Mouse (Mus musculus) thymus, adult 2 months (tissue): ENCODE data around the gene Vat1. TPM values are rescaled to one million over a fixed set of nuclear protein-coding genes. Genes with fewer than 3 reads are reported as not detected.
A peak's percentile ranks its signal among the peaks of the same experiment; 100 is the strongest.

Experiments
- DNase-seq: peaks from one replicate; pipeline ENCODE4 v3.0.0; 2021
- H3K27ac ChIP-seq: fragments of 200-500 bp; 2 replicates; pipeline ENCODE4 v1.5.1; 2012; ENCODE audit warnings: low read length, control low read depth; ENCODE audit not compliant: control insufficient read depth, insufficient read depth
- H3K27me3 ChIP-seq: fragments of 200-500 bp; 2 replicates; pipeline ENCODE4 v1.6.1; 2012; ENCODE audit warnings: mild to moderate bottlenecking, low read length, moderate library complexity, mixed read lengths; ENCODE audit not compliant: control insufficient read depth, insufficient read depth
- H3K36me3 ChIP-seq: fragments of 200-500 bp; 2 replicates; pipeline ENCODE4 v1.6.1; 2012; ENCODE audit warnings: mild to moderate bottlenecking, low read length, moderate library complexity; ENCODE audit not compliant: control insufficient read depth, insufficient read depth
- H3K4me1 ChIP-seq: fragments of 200-500 bp; replicated peaks from 2 replicates; pipeline ENCODE4 v1.6.1; 2012; ENCODE audit warnings: low read length; ENCODE audit not compliant: control insufficient read depth, insufficient read depth
- H3K4me3 ChIP-seq: fragments of 200-500 bp; 2 replicates; pipeline ENCODE4 v1.5.1; 2012; ENCODE audit warnings: mild to moderate bottlenecking, low read length, control low read depth, moderate library complexity; ENCODE audit not compliant: control insufficient read depth, insufficient read depth
- CTCF ChIP-seq: fragments of 200-500 bp; IDR thresholded peaks from 2 replicates; pipeline ENCODE4 v1.5.1; 2012; ENCODE audit warnings: mild to moderate bottlenecking, control low read depth, low read length, moderate library complexity, borderline replicate concordance; ENCODE audit not compliant: control insufficient read depth, poor library complexity, insufficient read depth; ENCODE audit errors: extremely low read depth
- POLR2A ChIP-seq: fragments of 200-500 bp; IDR thresholded peaks from 2 replicates; pipeline ENCODE4 v1.6.1; 2012; ENCODE audit warnings: mild to moderate bottlenecking, low read length, control low read depth, moderate library complexity; ENCODE audit not compliant: control insufficient read depth, poor library complexity, insufficient read depth; ENCODE audit errors: extremely low read depth
- WGBS: fragments of 180-500 bp; shearing (Covaris S2); methylation state at CpG from one replicate; pipeline ENCODE4 v1.1.7; 2018; 5-methylcytosine and 5-hydroxymethylcytosine counted together
- polyA plus RNA-seq: library from polyadenylated mRNA; depleted of rRNA; stranded (reverse); fragments of >200 nt; gene quantifications from 2 replicates; pipeline ENCODE4 v1.2.3, GENCODE M21; 2012; rRNA removed

Vat1 gene
- polyA plus RNA-seq = 67.9 and 73.6 TPM in 2 replicates

DNA sequence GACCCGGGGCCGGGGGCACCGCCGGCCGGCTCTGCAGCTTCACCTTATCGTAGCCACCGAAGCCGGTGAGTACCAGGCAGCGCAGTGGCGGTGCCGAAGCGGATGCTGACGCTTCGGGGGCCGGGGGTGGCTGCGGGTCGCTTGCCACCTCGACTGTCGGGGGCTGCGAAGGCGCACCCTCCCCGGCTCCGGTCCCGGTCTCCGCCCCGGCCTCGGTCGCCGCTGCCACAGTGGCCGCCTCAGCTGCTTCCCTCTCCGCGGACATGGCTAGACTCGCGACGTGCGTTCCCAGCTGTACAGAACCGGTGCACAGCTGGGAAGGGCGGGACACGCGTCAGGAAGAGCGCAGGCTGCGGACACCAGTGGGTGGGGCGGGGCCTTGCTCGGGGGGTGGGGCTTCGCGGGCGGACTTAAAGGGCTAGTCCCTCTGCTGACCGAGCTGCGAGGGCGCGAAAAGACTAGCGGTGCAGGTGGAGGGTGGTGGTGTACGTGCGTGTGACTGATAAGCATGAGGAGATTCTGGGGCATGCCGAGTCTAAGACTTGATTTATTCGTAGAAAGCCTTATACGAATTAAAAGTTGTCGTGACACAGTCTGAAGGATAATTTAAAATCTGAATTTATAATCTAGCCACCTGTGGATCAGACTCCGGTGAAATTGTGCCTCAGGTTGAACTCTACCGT, at the start of gene Vat1:
Gene Vat1 (minus strand): TSS at position 362 of the 683 bp plus-strand sequence.
- no peaks in the 10 kb centered on the region for H3K36me3 ChIP-seq
- H3K4me3 ChIP-seq = peak within 1 kb of the TSS; percentile 92
- peaks cover 24% of the 10 kb centered on the region for H3K4me1 ChIP-seq
- under 1% methylated on average over 60 of the region's 60 CpGs for WGBS
- TF ChIP-seq CTCF (no peak), POLR2A (no peak)
- H3K27me3 ChIP-seq = no peaks in the 10 kb centered on the region
- DNase-seq = peak; percentile 60
- H3K27ac ChIP-seq = no peak within 1 kb of the TSS

GRCm38 (mm10) chr11:101507090-101507489, 41.1 kb upstream of the Vat1 start:
- no peak for DNase-seq
- 98% methylated on average over 7 of the region's 7 CpGs for WGBS
- H3K27ac ChIP-seq = no peak overlapping the region
- no peaks in the 10 kb centered on the region for H3K27me3 ChIP-seq
- H3K36me3 ChIP-seq = peaks cover 19% of the 10 kb centered on the region; the same call in 1 of the 2 replicates
- no peak for TF ChIP-seq CTCF
- TF ChIP-seq POLR2A = no peak
- no peaks in the 10 kb centered on the region for H3K4me1 ChIP-seq
- H3K4me3 ChIP-seq = no peak overlapping the region

GRCm38 (mm10) chr11:101506269-101506780, 40.3 kb upstream of the Vat1 start:
- WGBS = 98% methylated on average over 5 of the region's 5 CpGs

GRCm38 (mm10) chr11:101486126-101486525, 20.1 kb upstream of the Vat1 start:
- Histone ChIP-seq H3K4me3 (no peak overlapping the region), H3K27ac (no peak overlapping the region), H3K4me1 (no peaks in the 10 kb centered on the region), H3K27me3 (no peaks in the 10 kb centered on the region), H3K36me3 (peaks cover 17% of the 10 kb centered on the region)
- WGBS = 92% methylated on average over 6 of the region's 6 CpGs
- DNase-seq = no peak
- TF ChIP-seq POLR2A (no peak), CTCF (no peak)

More at GRCm38 (mm10) chr11:101506269-101506780, 40.3 kb upstream of the Vat1 start:
- H3K4me1 ChIP-seq = no peaks in the 10 kb centered on the region
- no peak for TF ChIP-seq CTCF
- TF ChIP-seq POLR2A = no peak
- DNase-seq = no peak
- H3K27ac ChIP-seq = no peak overlapping the region
- H3K36me3 ChIP-seq = peaks cover 20% of the 10 kb centered on the region; the same call in 1 of the 2 replicates
- H3K27me3 ChIP-seq = no peaks in the 10 kb centered on the region
- no peak overlapping the region for H3K4me3 ChIP-seq

DNA sequence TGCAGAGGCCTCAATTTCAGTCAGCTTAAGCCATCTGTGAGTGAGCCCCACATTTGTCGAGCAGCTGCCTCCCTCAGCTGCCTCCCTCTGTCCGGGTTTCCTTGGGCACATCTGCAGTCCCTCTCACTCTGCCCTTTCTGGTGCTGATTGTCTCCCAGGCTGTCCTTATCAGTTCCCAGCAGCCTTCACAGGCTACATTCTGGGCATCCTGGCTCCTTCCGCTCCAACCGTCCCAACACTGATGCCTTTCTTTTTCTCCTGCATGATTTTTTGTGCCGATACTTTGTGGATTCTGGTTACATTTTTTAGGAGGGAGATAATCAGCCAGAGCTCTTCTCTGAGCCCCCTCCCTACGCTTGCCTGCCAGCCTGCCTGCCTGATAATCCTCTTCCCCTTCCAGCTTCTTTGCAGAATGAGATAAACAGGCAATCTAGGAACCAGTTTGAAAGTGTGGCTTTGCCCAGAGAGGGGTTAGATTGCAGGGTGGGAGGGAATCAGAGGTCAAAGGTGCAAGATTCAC, 19.5 kb upstream of the Vat1 start:
- Histone ChIP-seq H3K27me3 (no peaks in the 10 kb centered on the region), H3K27ac (no peak overlapping the region), H3K36me3 (peaks cover 17% of the 10 kb centered on the region), H3K4me1 (no peaks in the 10 kb centered on the region), H3K4me3 (no peak overlapping the region)
- no peak for DNase-seq
- WGBS = 89% methylated on average over 6 of the region's 6 CpGs
- TF ChIP-seq CTCF = no peak
- no peak for TF ChIP-seq POLR2A

DNA sequence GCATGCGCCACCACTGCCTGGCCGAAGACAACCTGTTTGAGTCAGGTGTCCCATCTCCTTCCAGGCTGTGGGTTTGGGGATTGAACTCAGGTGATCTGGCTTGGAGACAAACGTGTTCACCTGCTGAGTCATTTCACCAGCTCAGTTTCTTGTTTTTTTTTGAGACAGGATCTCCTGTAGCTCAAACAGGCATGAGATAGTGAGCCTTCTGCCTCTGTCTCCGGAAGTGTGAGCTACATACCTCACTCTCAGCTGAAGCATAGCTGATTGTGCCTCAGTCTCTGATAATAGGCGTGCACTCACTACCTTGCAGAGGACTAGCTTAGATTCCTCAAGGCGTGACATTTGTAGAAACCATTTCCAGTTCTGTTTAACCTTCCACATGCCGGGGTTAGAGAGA, 18.8 kb upstream of the Vat1 start:
- 86% methylated on average over 7 of the region's 7 CpGs for WGBS

More for the DNA sequence above, 18.8 kb upstream of the Vat1 start:
- Histone ChIP-seq H3K36me3 (peaks cover 14% of the 10 kb centered on the region), H3K4me1 (no peaks in the 10 kb centered on the region), H3K4me3 (no peak overlapping the region), H3K27ac (no peak overlapping the region), H3K27me3 (no peaks in the 10 kb centered on the region)
- DNase-seq = no peak
- TF ChIP-seq POLR2A (no peak), CTCF (no peak)
